Mouse (Mus musculus) limb, embryonic 12.5 days (tissue): ENCODE measurements around the gene Slfn1. TPM values are rescaled to one million over a fixed set of nuclear protein-coding genes. Genes with fewer than 3 reads are reported as not detected.

Source experiments
- ATAC-seq: fragments of 200-750 bp; cut with Nextera tagmentation; 2 replicates; pipeline ENCODE4 v1.8.0; 2017; ENCODE audit warnings: low read depth, moderate TSS enrichment; ENCODE audit not compliant: insufficient number of reproducible peaks, insufficient read depth, low FRiP score, low TSS enrichment
- H3K27ac ChIP-seq: fragments of 300-500 bp; sonication (generic); 2 replicates; pipeline ENCODE4 v1.5.1; 2016; ENCODE audit warnings: mild to moderate bottlenecking, moderate library complexity
- H3K27me3 ChIP-seq: fragments of 300-500 bp; sonication (generic); 2 replicates; pipeline ENCODE4 v1.6.1; 2016; ENCODE audit warnings: mild to moderate bottlenecking, moderate library complexity
- H3K36me3 ChIP-seq: fragments of 300-500 bp; sonication (generic); 2 replicates; pipeline ENCODE4 v1.6.1; 2016; ENCODE audit warnings: mild to moderate bottlenecking, moderate library complexity
- H3K4me1 ChIP-seq: fragments of 300-500 bp; sonication (generic); replicated peaks from 2 replicates; pipeline ENCODE4 v1.6.1; 2016
- H3K4me2 ChIP-seq: fragments of 300-500 bp; sonication (generic); 2 replicates; pipeline ENCODE4 v1.6.1; 2016; ENCODE audit warnings: mild to moderate bottlenecking, moderate library complexity
- H3K4me3 ChIP-seq: fragments of 300-500 bp; sonication (generic); replicated peaks from 2 replicates; pipeline ENCODE4 v1.5.1; 2016; ENCODE audit warnings: mild to moderate bottlenecking
- H3K9ac ChIP-seq: fragments of 300-500 bp; sonication (generic); replicated peaks from 2 replicates; pipeline ENCODE4 v1.6.1; 2016; ENCODE audit warnings: mild to moderate bottlenecking, moderate library complexity
- H3K9me3 ChIP-seq: fragments of 300-500 bp; sonication (generic); 2 replicates; pipeline ENCODE4 v1.6.1; 2016; ENCODE audit warnings: mild to moderate bottlenecking, moderate library complexity
- WGBS: fragments of 180-500 bp; shearing (Covaris S2); methylation state at CpG from one replicate; pipeline ENCODE4 v1.1.7; 2016; 5-methylcytosine and 5-hydroxymethylcytosine counted together
- polyA plus RNA-seq: library from polyadenylated mRNA; unstranded; fragments of >200 nt; fragmentation: Nextera tagmentation; extraction: Ambion mirVana; gene quantifications from 2 replicates; pipeline ENCODE4 v1.2.1, GENCODE M21; 2016

The Slfn1 gene
- polyA plus RNA-seq: not detected in 2 replicates

GRCm38 (mm10) chr11:83116597-83117227, at the start of gene Slfn1:
Slfn1 (plus strand) TSS chr11:83116849.
- Histone ChIP-seq H3K9me3 (no peaks in the 10 kb centered on the region), H3K27me3 (no peaks in the 10 kb centered on the region), H3K4me2 (no peak within 1 kb of the TSS), H3K4me3 (no peak within 1 kb of the TSS), H3K36me3 (no peaks in the 10 kb centered on the region), H3K9ac (no peak within 1 kb of the TSS), H3K4me1 (no peaks in the 10 kb centered on the region), H3K27ac (no peak within 1 kb of the TSS)
- 87% methylated on average over 13 of the region's 13 CpGs for WGBS
- no peak for ATAC-seq

GRCm38 (mm10) chr11:83067982-83068694, 48.5 kb upstream of the Slfn1 start:
- no peak overlapping the region for H3K9ac ChIP-seq
- no peaks in the 10 kb centered on the region for H3K36me3 ChIP-seq
- H3K4me3 ChIP-seq: no peak overlapping the region
- peaks cover 12% of the 10 kb centered on the region for H3K27me3 ChIP-seq
- H3K4me1 ChIP-seq: no peaks in the 10 kb centered on the region
- H3K4me2 ChIP-seq: no peak overlapping the region
- H3K9me3 ChIP-seq: no peaks in the 10 kb centered on the region
- 71% methylated on average over 4 of the region's 4 CpGs for WGBS
- H3K27ac ChIP-seq: no peak overlapping the region
- ATAC-seq: no peak

- Histone ChIP-seq H3K4me2 (no peak overlapping the region), H3K27me3 (peaks cover 5% of the 10 kb centered on the region; the same call in 1 of the 2 replicates), H3K4me3 (no peak overlapping the region), H3K36me3 (no peaks in the 10 kb centered on the region), H3K9ac (no peak overlapping the region), H3K4me1 (no peaks in the 10 kb centered on the region), H3K27ac (no peak overlapping the region), H3K9me3 (no peaks in the 10 kb centered on the region)
- ATAC-seq: no peak
- 88% methylated on average over 15 of the region's 15 CpGs for WGBS
Observed at GRCm38 (mm10) chr11:83070321-83070970, 46.2 kb upstream of the Slfn1 start.

- Histone ChIP-seq H3K36me3 (no peaks in the 10 kb centered on the region), H3K27me3 (no peaks in the 10 kb centered on the region), H3K4me3 (no peak overlapping the region), H3K27ac (no peak overlapping the region), H3K4me2 (no peak overlapping the region), H3K9ac (no peak overlapping the region), H3K4me1 (no peaks in the 10 kb centered on the region), H3K9me3 (no peaks in the 10 kb centered on the region)
- WGBS: 77% methylated on average over 3 of the region's 3 CpGs
- ATAC-seq: no peak
Observed at GRCm38 (mm10) chr11:83077714-83078422, 38.8 kb upstream of the Slfn1 start.

- Histone ChIP-seq H3K36me3 (no peaks in the 10 kb centered on the region), H3K9ac (no peak overlapping the region), H3K4me2 (no peak overlapping the region), H3K4me1 (no peaks in the 10 kb centered on the region), H3K4me3 (no peak overlapping the region), H3K27me3 (no peaks in the 10 kb centered on the region), H3K27ac (no peak overlapping the region), H3K9me3 (0 out of 2 replicates have a peak, but pooled peaks cover 3% of the 10 kb centered on the region)
- 85% methylated on average over 5 of the region's 5 CpGs for WGBS
- ATAC-seq: no peak
Observed at GRCm38 (mm10) chr11:83078423-83079140, 38.1 kb upstream of the Slfn1 start.

DNA sequence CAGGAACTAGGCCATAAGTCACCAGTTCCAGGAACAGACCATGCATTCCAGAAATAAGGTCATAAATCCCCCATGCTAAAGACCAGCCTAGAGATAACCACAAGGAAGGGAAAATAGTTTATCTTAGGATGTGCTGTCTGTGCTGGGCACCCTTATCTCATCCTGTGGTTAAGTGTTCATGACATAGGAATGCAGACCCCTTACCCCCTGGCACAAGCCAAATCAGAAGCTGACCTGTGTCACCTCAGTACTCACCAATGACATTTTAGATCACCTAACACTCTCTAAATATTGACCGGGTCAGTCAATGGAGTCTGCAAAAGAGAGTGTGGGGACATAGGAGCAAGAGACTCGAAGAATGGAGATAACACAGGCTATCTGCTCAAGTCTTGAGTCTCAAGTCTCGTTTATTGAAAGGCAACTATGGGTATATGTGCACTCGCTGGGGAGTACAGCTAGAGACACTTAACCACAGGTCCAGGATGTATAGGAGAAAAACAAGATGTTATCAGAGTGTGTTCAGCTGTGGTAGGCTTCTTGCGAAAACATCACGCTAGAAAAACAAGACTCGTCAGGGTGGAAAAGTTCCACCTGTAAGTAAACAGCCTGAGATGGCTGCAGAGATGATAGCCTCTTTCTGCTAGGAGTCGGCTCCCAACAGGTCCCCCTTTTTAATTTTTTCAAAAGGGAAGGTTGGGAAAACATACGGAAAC, 37.0 kb upstream of the Slfn1 start:
- Histone ChIP-seq H3K4me2 (no peak overlapping the region), H3K4me1 (no peaks in the 10 kb centered on the region), H3K4me3 (no peak overlapping the region), H3K9me3 (0 out of 2 replicates have a peak, but pooled peaks cover 3% of the 10 kb centered on the region), H3K9ac (no peak overlapping the region), H3K27me3 (no peaks in the 10 kb centered on the region), H3K27ac (no peak overlapping the region), H3K36me3 (no peaks in the 10 kb centered on the region)
- WGBS: 84% methylated on average over 9 of the region's 9 CpGs
- no peak for ATAC-seq

DNA sequence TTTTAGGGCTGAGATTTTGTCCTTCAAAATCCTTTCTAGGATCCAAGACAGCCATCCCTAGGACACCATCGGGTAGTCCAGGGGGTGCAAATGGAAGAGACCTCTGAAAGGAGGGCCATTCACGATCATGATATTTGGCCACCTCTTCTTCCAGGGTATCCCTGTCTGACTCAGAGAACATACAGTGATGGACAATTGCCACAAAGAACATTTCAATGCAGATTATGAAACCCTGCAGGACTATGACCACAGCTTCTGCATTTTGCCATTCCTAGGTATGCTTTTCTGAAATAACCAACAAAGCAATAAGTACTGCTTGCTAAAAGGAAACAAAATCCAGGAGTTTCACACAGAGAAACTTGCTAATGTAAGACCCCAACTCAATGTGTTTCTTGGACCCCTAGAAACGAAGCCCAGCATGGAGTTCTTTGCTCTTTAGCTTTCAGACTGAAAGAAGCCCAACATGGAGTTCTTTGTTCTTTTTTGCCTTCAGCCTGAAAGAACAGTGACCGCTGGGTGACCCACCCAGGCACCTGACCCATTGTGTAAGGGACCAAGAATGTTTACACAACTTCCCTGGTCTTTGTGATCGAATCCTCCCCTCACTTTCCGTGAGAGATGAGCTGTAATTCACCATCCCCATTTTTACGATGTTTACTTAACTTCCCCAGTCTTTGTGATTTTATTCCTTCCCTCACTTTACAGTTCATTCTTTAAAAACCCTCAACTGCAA, 33.7 kb upstream of the Slfn1 start:
- Histone ChIP-seq H3K27ac (no peak overlapping the region), H3K36me3 (no peaks in the 10 kb centered on the region), H3K9ac (no peak overlapping the region), H3K27me3 (no peaks in the 10 kb centered on the region), H3K4me2 (no peak overlapping the region), H3K4me3 (no peak overlapping the region), H3K4me1 (no peaks in the 10 kb centered on the region), H3K9me3 (0 out of 2 replicates have a peak, but pooled peaks cover 3% of the 10 kb centered on the region)
- no peak for ATAC-seq
- WGBS: 64% methylated on average over 7 of the region's 7 CpGs

- Histone ChIP-seq H3K36me3 (no peaks in the 10 kb centered on the region), H3K4me2 (no peak overlapping the region), H3K27me3 (no peaks in the 10 kb centered on the region), H3K4me1 (no peaks in the 10 kb centered on the region), H3K4me3 (no peak overlapping the region), H3K9ac (no peak overlapping the region), H3K27ac (no peak overlapping the region), H3K9me3 (0 out of 2 replicates have a peak, but pooled peaks cover 3% of the 10 kb centered on the region)
- no peak for ATAC-seq
- WGBS: 94% methylated on average over 2 of the region's 2 CpGs
Observed at GRCm38 (mm10) chr11:83084161-83084560, 32.5 kb upstream of the Slfn1 start.

- no peak for ATAC-seq
- WGBS: 86% methylated on average over 10 of the region's 10 CpGs
Observed at GRCm38 (mm10) chr11:83084761-83085160, 31.9 kb upstream of the Slfn1 start.

GRCm38 (mm10) chr11:83115138-83115537, 1.5 kb upstream of the Slfn1 start:
- ATAC-seq: no peak
- Histone ChIP-seq H3K27me3 (no peaks in the 10 kb centered on the region), H3K27ac (no peak overlapping the region), H3K4me1 (no peaks in the 10 kb centered on the region), H3K4me3 (no peak overlapping the region), H3K9me3 (0 out of 2 replicates have a peak, but pooled peaks cover 4% of the 10 kb centered on the region), H3K9ac (no peak overlapping the region), H3K4me2 (no peak overlapping the region), H3K36me3 (no peaks in the 10 kb centered on the region)
- 34% methylated on average over 2 of the region's 2 CpGs for WGBS

More at GRCm38 (mm10) chr11:83084761-83085160, 31.9 kb upstream of the Slfn1 start:
- Histone ChIP-seq H3K27me3 (no peaks in the 10 kb centered on the region), H3K36me3 (no peaks in the 10 kb centered on the region), H3K4me1 (no peaks in the 10 kb centered on the region), H3K27ac (no peak overlapping the region), H3K4me2 (no peak overlapping the region), H3K9ac (no peak overlapping the region), H3K4me3 (no peak overlapping the region), H3K9me3 (0 out of 2 replicates have a peak, but pooled peaks cover 3% of the 10 kb centered on the region)
